Mouse (Mus musculus): ENCODE data around the gene Rere.
"Not testable (repeated sequence)": the region's sequence is repeated elsewhere in the genome, so short reads cannot be mapped to it uniquely, and the experiment has no call there.

The Rere gene

GRCm38 (mm10) chr4:150520069-150520468, 238.6 kb downstream of the Rere start:
- DNase-seq = no peak

- no peak for DNase-seq
Observed at GRCm38 (mm10) chr4:150522425-150522824, 241.0 kb downstream of the Rere start.

GRCm38 (mm10) chr4:150523351-150523750, 241.9 kb downstream of the Rere start:
- no peak for DNase-seq

- DNase-seq = no peak
Observed at GRCm38 (mm10) chr4:150526269-150526668, 244.8 kb downstream of the Rere start.

- peak; percentile 26 for DNase-seq
Observed at GRCm38 (mm10) chr4:150528426-150528825, 247.0 kb downstream of the Rere start.

GRCm38 (mm10) chr4:150528846-150529245, 247.4 kb downstream of the Rere start:
- DNase-seq = no peak

- no peak for DNase-seq
Observed at GRCm38 (mm10) chr4:150531869-150532268, 250.4 kb downstream of the Rere start.

- no peak for DNase-seq
Observed at GRCm38 (mm10) chr4:150536821-150537510, 255.5 kb downstream of the Rere start.

GRCm38 (mm10) chr4:150539846-150540245, 258.4 kb downstream of the Rere start:
- no peak for DNase-seq

GRCm38 (mm10) chr4:150540392-150541094, 259.1 kb downstream of the Rere start:
- DNase-seq = no peak

GRCm38 (mm10) chr4:150544231-150544630, 262.8 kb downstream of the Rere start:
- no peak for DNase-seq

- DNase-seq = no peak
Observed at GRCm38 (mm10) chr4:150544652-150545258, 263.3 kb downstream of the Rere start.

GRCm38 (mm10) chr4:150545775-150546174, 264.3 kb downstream of the Rere start:
- DNase-seq = no peak

GRCm38 (mm10) chr4:150546296-150546695, 264.9 kb downstream of the Rere start:
- not testable (repeated sequence) for DNase-seq

GRCm38 (mm10) chr4:150549393-150549792, 267.9 kb downstream of the Rere start:
- DNase-seq = no peak

- no peak for DNase-seq
Observed at GRCm38 (mm10) chr4:150549989-150550716, 268.7 kb downstream of the Rere start.

GRCm38 (mm10) chr4:150551390-150551789, 269.9 kb downstream of the Rere start:
- no peak for DNase-seq

GRCm38 (mm10) chr4:150552751-150553600, 271.5 kb downstream of the Rere start:
- DNase-seq = no peak

- no peak for DNase-seq
Observed at GRCm38 (mm10) chr4:150555783-150556182, 274.3 kb downstream of the Rere start.

- DNase-seq = peak; percentile 83
Observed at GRCm38 (mm10) chr4:150556382-150557221, 275.2 kb downstream of the Rere start.

- not testable (repeated sequence) for DNase-seq
Observed at GRCm38 (mm10) chr4:150557289-150557688, 275.8 kb downstream of the Rere start.

All from cerebellum, adult 11-12 months (tissue).